Mouse (Mus musculus) thymus, adult 2 months (tissue): Measurements from ENCODE around the gene Zdhhc18. TPM values are rescaled to one million over a fixed set of nuclear protein-coding genes. Genes with fewer than 3 reads are reported as not detected.
"Not testable (repeated sequence)": the region's sequence is repeated elsewhere in the genome, so short reads cannot be mapped to it uniquely, and the experiment has no call there.

ENCODE experiments used
- DNase-seq: peaks from one replicate; pipeline ENCODE4 v3.0.0; 2021
- H3K27ac ChIP-seq: fragments of 200-500 bp; 2 replicates; pipeline ENCODE4 v1.5.1; 2012; ENCODE audit warnings: low read length, control low read depth; ENCODE audit not compliant: control insufficient read depth, insufficient read depth
- H3K27me3 ChIP-seq: fragments of 200-500 bp; 2 replicates; pipeline ENCODE4 v1.6.1; 2012; ENCODE audit warnings: mild to moderate bottlenecking, low read length, moderate library complexity, mixed read lengths; ENCODE audit not compliant: control insufficient read depth, insufficient read depth
- H3K36me3 ChIP-seq: fragments of 200-500 bp; 2 replicates; pipeline ENCODE4 v1.6.1; 2012; ENCODE audit warnings: mild to moderate bottlenecking, low read length, moderate library complexity; ENCODE audit not compliant: control insufficient read depth, insufficient read depth
- H3K4me1 ChIP-seq: fragments of 200-500 bp; replicated peaks from 2 replicates; pipeline ENCODE4 v1.6.1; 2012; ENCODE audit warnings: low read length; ENCODE audit not compliant: control insufficient read depth, insufficient read depth
- H3K4me3 ChIP-seq: fragments of 200-500 bp; 2 replicates; pipeline ENCODE4 v1.5.1; 2012; ENCODE audit warnings: mild to moderate bottlenecking, low read length, control low read depth, moderate library complexity; ENCODE audit not compliant: control insufficient read depth, insufficient read depth
- CTCF ChIP-seq: fragments of 200-500 bp; IDR thresholded peaks from 2 replicates; pipeline ENCODE4 v1.5.1; 2012; ENCODE audit warnings: mild to moderate bottlenecking, control low read depth, low read length, moderate library complexity, borderline replicate concordance; ENCODE audit not compliant: control insufficient read depth, poor library complexity, insufficient read depth; ENCODE audit errors: extremely low read depth
- POLR2A ChIP-seq: fragments of 200-500 bp; IDR thresholded peaks from 2 replicates; pipeline ENCODE4 v1.6.1; 2012; ENCODE audit warnings: mild to moderate bottlenecking, low read length, control low read depth, moderate library complexity; ENCODE audit not compliant: control insufficient read depth, poor library complexity, insufficient read depth; ENCODE audit errors: extremely low read depth
- WGBS: fragments of 180-500 bp; shearing (Covaris S2); methylation state at CpG from one replicate; pipeline ENCODE4 v1.1.7; 2018; 5-methylcytosine and 5-hydroxymethylcytosine counted together
- polyA plus RNA-seq: library from polyadenylated mRNA; depleted of rRNA; stranded (reverse); fragments of >200 nt; gene quantifications from 2 replicates; pipeline ENCODE4 v1.2.3, GENCODE M21; 2012

Gene Zdhhc18
- polyA plus RNA-seq, 1 experiment: 150 TPM

DNA sequence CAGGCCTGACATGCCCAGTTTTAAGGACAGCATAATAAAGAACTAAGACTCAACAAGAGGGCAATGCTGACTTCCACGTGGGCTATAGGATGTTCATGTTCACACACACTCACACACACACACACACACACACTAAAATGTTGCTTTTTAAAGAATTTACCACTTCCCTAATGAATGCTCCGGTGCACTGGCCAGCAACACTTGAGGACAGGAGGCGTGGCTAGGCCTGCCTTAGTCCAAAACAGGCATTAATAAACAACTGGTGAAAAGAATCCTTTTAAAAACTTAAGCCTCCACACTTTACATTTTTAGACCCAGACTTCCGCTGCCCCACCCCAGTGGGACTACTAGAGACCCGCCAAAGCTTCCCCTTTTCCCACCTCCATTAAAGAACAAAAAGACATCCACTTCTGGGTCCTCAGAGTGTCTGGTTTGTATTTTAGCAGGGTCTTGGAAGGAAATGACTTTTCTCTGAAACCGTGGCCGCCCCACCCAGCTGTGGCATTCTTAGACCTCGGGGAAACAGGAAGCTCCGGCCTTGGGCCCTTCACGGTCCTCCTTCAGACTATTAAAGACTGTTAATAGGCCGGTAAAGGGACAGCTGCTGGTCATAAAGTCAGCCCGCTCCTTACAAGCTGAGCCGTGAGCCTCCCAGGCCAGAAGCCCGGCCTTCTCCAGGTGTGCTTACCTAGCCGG lies 9.7 kb upstream of the Zdhhc18 start:
- DNase-seq: no peak
- no peak overlapping the region for H3K4me3 ChIP-seq
- WGBS: 20% methylated on average over 15 of the region's 15 CpGs
- H3K27ac ChIP-seq: peak overlapping the region; percentile 40
- H3K36me3 ChIP-seq: peaks cover 3% of the 10 kb centered on the region; the same call in 1 of the 2 replicates
- H3K27me3 ChIP-seq: no peaks in the 10 kb centered on the region
- peaks cover 24% of the 10 kb centered on the region for H3K4me1 ChIP-seq
- TF ChIP-seq POLR2A (no peak), CTCF (no peak)

DNA sequence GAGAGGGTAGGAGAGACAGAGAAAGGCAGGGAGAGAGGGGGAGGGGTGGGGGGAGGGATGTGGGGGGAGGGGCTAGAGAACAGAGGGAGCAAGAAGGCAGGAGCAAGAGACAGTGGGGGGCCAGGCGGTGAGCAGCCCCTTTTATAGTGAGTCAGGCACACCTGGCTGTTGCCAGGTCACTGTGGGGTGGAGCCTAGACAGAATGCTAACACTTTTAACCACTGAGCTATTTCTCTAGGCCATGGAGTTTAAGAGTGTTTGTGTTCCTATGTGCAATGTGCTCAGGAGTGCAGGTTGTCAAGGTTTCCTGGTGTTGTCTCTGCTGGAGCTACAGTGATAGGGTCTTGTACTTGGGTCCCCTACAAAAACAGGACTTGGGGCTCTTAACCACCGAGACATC lies 8.8 kb upstream of the Zdhhc18 start:
- 32% methylated on average over 2 of the region's 2 CpGs for WGBS

DNA sequence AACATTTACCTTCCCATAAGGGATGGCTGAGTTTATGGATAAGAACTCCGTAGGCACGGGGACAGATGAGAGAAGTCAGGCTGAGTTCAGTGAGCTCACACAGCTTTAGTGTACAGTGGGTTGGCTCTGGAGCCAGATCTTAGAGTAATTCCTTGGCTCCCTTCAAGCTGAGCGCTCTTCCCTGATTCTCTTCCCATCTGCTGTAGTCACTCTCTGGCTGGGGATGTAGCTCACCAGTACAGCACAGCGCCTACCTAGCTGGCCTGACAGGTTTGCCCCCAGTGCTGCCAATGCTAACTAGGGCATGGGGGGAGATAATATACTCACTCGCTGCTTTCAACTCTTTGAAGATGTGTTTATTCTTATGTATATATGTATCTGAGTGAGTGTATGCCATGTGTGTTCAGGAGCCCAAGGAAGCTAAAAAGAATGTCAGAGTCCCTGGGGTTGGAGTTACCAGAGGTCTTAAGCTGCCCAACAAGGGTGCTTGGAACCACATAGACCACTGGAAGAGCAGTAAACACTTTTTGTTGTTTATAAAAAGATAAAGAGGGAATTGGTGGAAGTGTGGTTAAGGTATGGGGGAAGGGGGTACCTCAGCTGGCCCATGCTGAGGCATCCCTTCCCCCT lies 8.0 kb upstream of the Zdhhc18 start:
- no peaks in the 10 kb centered on the region for H3K27me3 ChIP-seq
- WGBS: 87% methylated on average over 5 of the region's 5 CpGs
- no peak overlapping the region for H3K4me3 ChIP-seq
- peaks cover 3% of the 10 kb centered on the region; the same call in 1 of the 2 replicates for H3K36me3 ChIP-seq
- TF ChIP-seq POLR2A (no peak), CTCF (no peak)
- no peak overlapping the region for H3K27ac ChIP-seq
- DNase-seq: no peak
- peaks cover 24% of the 10 kb centered on the region for H3K4me1 ChIP-seq

More for the DNA sequence above, 8.8 kb upstream of the Zdhhc18 start:
- Histone ChIP-seq H3K4me1 (peaks cover 24% of the 10 kb centered on the region), H3K36me3 (peaks cover 3% of the 10 kb centered on the region; the same call in 1 of the 2 replicates), H3K27ac (no peak overlapping the region), H3K4me3 (no peak overlapping the region), H3K27me3 (no peaks in the 10 kb centered on the region)
- TF ChIP-seq CTCF (no peak), POLR2A (no peak)
- no peak for DNase-seq

DNA sequence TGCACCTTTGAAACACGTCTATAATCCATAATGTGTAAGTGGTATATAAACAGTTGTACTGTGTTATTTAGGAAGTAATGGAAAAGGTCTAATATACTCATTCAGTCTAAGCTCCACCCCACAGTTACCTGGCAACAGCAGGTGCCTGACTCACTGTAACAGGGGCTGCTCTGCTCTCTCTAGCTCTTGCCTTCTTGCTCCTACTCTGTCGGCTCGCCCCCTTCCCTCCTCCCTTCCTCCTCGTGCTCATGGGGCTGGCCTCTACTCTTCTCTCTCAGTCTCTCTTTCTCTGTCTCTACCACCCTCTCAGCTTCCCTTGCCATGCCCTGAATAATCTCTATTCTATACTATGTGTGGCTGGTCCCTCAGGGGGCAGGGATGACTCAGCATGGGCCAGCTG lies 7.0 kb upstream of the Zdhhc18 start:
- no peak for DNase-seq
- 45% methylated on average over 4 of the region's 4 CpGs for WGBS
- H3K27ac ChIP-seq: no peak overlapping the region
- H3K4me3 ChIP-seq: no peak overlapping the region
- TF ChIP-seq CTCF: no peak
- no peaks in the 10 kb centered on the region for H3K27me3 ChIP-seq
- no peaks in the 10 kb centered on the region; the same call in 1 of the 2 replicates for H3K36me3 ChIP-seq
- peaks cover 24% of the 10 kb centered on the region for H3K4me1 ChIP-seq

DNA sequence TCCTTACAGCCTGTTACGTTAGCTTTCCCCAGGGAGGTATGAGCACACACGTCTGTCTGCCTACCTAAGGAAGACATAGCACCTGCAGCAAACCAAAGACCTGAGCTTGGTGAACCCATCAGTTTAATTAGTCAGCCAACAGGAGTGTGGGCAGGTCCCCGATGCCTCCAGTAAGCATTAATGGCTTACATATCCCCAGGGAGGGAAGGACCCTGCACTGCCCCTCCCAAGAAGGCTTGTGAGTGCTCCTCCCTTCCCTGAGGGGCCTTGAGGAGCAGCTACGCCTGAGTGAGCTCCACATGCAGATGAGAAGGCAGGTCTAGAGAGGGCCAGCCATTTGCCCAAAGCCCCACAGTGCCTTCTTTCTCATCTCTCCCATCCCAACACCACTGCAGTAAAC lies 6.3 kb upstream of the Zdhhc18 start:
- peaks cover 24% of the 10 kb centered on the region for H3K4me1 ChIP-seq
- H3K36me3 ChIP-seq: no peaks in the 10 kb centered on the region
- TF ChIP-seq POLR2A: no peak
- no peak for TF ChIP-seq CTCF
- no peaks in the 10 kb centered on the region for H3K27me3 ChIP-seq
- no peak overlapping the region for H3K27ac ChIP-seq
- no peak for DNase-seq
- 91% methylated on average over 4 of the region's 4 CpGs for WGBS
- H3K4me3 ChIP-seq: no peak overlapping the region

DNA sequence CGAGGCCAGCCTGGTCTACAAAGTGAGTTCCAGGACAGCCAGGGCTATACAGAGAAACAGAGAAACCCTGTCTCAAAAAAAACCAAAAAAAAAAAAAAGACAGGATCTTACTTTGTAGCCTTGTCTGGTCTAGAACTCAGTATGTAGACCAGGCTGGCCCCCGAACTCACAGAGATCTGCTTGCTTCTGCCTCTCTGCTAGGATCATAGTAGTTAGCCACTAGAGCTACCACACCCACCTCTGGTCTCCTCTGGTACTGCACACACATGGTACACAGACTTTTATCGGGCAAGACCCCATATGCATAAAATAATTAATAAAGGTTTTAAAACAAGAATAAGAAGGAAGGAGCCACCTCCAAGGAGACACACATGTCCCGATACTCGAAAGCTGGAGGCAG lies 4.1 kb upstream of the Zdhhc18 start:
- not testable (repeated sequence) for H3K36me3 ChIP-seq, DNase-seq, H3K4me3 ChIP-seq, H3K4me1 ChIP-seq, H3K27me3 ChIP-seq, H3K27ac ChIP-seq
- WGBS: 97% methylated on average over 5 of the region's 5 CpGs

DNA sequence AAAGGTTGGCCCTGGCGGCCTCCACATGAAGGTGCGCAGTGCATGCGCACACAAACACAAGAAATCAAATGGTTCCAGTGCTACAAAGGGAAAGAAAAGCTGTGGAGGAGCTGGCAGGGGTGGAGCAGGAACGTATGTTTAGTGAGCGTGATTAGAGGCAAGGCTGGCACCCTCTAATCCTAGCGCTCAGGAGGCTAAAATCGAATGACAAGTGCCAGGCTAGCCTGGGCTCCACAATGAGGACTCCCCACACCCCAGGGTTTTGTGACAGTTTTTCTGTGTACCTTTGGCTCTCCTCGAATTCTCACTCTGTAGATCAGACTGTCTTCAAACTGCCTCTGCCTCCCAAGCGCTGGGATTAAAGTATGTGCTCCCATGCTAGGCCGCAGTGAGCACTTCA lies 2.8 kb upstream of the Zdhhc18 start:
- TF ChIP-seq CTCF: no peak
- no peak for TF ChIP-seq POLR2A
- H3K4me1 ChIP-seq: peaks cover 3% of the 10 kb centered on the region; the same call in 1 of the 2 replicates
- no peaks in the 10 kb centered on the region for H3K27me3 ChIP-seq
- WGBS: 93% methylated on average over 10 of the region's 10 CpGs
- H3K36me3 ChIP-seq: no peaks in the 10 kb centered on the region
- no peak overlapping the region for H3K4me3 ChIP-seq
- no peak for DNase-seq
- no peak overlapping the region for H3K27ac ChIP-seq
